Mouse (Mus musculus) heart, embryonic 12.5 days (tissue): Measurements from ENCODE around the gene Syn3. TPM values are rescaled to one million over a fixed set of nuclear protein-coding genes. Genes with fewer than 3 reads are reported as not detected.

Experiments used
- ATAC-seq: fragments of 200-750 bp; cut with Nextera tagmentation; 2 replicates; pipeline ENCODE4 v1.8.0; 2017; ENCODE audit warnings: moderate TSS enrichment, moderate library complexity; ENCODE audit not compliant: insufficient number of reproducible peaks, low FRiP score
- H3K27ac ChIP-seq: fragments of 300-500 bp; sonication (generic); 2 replicates; pipeline ENCODE4 v1.5.1; 2016; ENCODE audit warnings: mild to moderate bottlenecking, moderate library complexity; ENCODE audit not compliant: poor library complexity, severe bottlenecking
- H3K27me3 ChIP-seq: fragments of 300-500 bp; sonication (generic); replicated peaks from 2 replicates; pipeline ENCODE4 v1.6.1; 2016; ENCODE audit warnings: mild to moderate bottlenecking, moderate library complexity
- H3K36me3 ChIP-seq: fragments of 300-500 bp; sonication (generic); 2 replicates; pipeline ENCODE4 v1.6.1; 2016; ENCODE audit warnings: mild to moderate bottlenecking, moderate library complexity
- H3K4me1 ChIP-seq: fragments of 300-500 bp; sonication (generic); replicated peaks from 2 replicates; pipeline ENCODE4 v1.6.1; 2016; ENCODE audit warnings: mild to moderate bottlenecking
- H3K4me2 ChIP-seq: fragments of 300-500 bp; sonication (generic); 2 replicates; pipeline ENCODE4 v1.6.1; 2016; ENCODE audit warnings: mild to moderate bottlenecking, moderate library complexity
- H3K4me3 ChIP-seq: fragments of 300-500 bp; sonication (generic); 2 replicates; pipeline ENCODE4 v1.5.1; 2016; ENCODE audit warnings: mild to moderate bottlenecking
- H3K9ac ChIP-seq: fragments of 300-500 bp; sonication (generic); 2 replicates; pipeline ENCODE4 v1.6.1; 2016; ENCODE audit warnings: mild to moderate bottlenecking, moderate library complexity
- H3K9me3 ChIP-seq: fragments of 300-500 bp; sonication (generic); replicated peaks from 2 replicates; pipeline ENCODE4 v1.6.1; 2016; ENCODE audit warnings: mild to moderate bottlenecking, moderate library complexity
- WGBS: fragments of 180-500 bp; shearing (Covaris S2); methylation state at CpG from one replicate; pipeline ENCODE4 v1.1.7; 2016; 5-methylcytosine and 5-hydroxymethylcytosine counted together
- polyA plus RNA-seq: library from polyadenylated mRNA; unstranded; fragments of >200 nt; fragmentation: Nextera tagmentation; extraction: Ambion mirVana; gene quantifications from 2 replicates; pipeline ENCODE4 v1.2.1, GENCODE M21; 2016

The Syn3 gene
- polyA plus RNA-seq, 1 experiment from 2014 or later, result 1.5 TPM

- Histone ChIP-seq H3K4me1 (0 out of 2 replicates have a peak, but pooled peaks cover 3% of the 10 kb centered on the region), H3K27ac (no peak overlapping the region), H3K4me3 (no peak overlapping the region), H3K4me2 (no peak overlapping the region), H3K9ac (no peak overlapping the region), H3K9me3 (no peaks in the 10 kb centered on the region), H3K36me3 (no peaks in the 10 kb centered on the region), H3K27me3 (0 out of 2 replicates have a peak, but pooled peaks cover 11% of the 10 kb centered on the region)
- no peak for ATAC-seq
- WGBS, result 36% methylated on average over 5 of the region's 5 CpGs
Observed at GRCm38 (mm10) chr10:86018813-86019212, 479.9 kb downstream of the Syn3 start.

DNA sequence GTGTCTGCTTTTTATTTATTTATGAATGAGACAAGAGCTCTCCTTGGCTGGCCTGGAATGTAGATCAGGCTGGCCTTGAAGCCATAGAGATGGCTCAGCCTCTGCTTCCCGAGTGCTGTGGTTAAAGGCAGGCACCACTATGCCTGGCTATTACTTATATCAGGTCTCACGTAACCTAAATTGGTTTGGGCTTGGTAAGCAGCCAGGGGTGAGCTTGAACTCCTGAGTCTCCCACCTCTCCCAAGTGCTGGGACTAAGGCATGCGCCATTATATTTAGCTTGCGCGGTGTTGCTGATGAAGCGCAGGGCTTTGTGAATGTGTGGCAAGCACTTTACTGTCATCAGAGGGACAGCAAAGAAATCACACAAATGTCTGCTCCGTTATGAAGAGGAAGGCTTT is 480.9 kb downstream of the Syn3 start:
- Histone ChIP-seq H3K4me3 (no peak overlapping the region), H3K4me2 (no peak overlapping the region), H3K36me3 (no peaks in the 10 kb centered on the region), H3K9ac (no peak overlapping the region), H3K27ac (no peak overlapping the region), H3K9me3 (no peaks in the 10 kb centered on the region), H3K4me1 (0 out of 2 replicates have a peak, but pooled peaks cover 3% of the 10 kb centered on the region), H3K27me3 (0 out of 2 replicates have a peak, but pooled peaks cover 11% of the 10 kb centered on the region)
- ATAC-seq, result no peak
- 89% methylated on average over 7 of the region's 7 CpGs for WGBS

GRCm38 (mm10) chr10:86011781-86012180 is 486.9 kb downstream of the Syn3 start, which contains the start of gene Bpifc:
Bpifc (minus strand) TSS chr10:86011895.
- Histone ChIP-seq H3K9ac (no peak within 1 kb of the TSS), H3K4me2 (no peak within 1 kb of the TSS), H3K4me1 (no peaks in the 10 kb centered on the region), H3K4me3 (no peak within 1 kb of the TSS), H3K27ac (no peak within 1 kb of the TSS), H3K36me3 (no peaks in the 10 kb centered on the region), H3K9me3 (no peaks in the 10 kb centered on the region), H3K27me3 (no peaks in the 10 kb centered on the region)
- WGBS, result 85% methylated on average over 2 of the region's 2 CpGs
- ATAC-seq, result no peak

- no peak overlapping the region for H3K27ac ChIP-seq
- no peaks in the 10 kb centered on the region for H3K36me3 ChIP-seq
- no peaks in the 10 kb centered on the region for H3K27me3 ChIP-seq
- H3K4me2 ChIP-seq, result no peak overlapping the region
- no peak overlapping the region for H3K9ac ChIP-seq
- no peaks in the 10 kb centered on the region for H3K9me3 ChIP-seq
- WGBS, result 77% methylated on average over 2 of the region's 2 CpGs
- ATAC-seq, result no peak
- H3K4me3 ChIP-seq, result no peak overlapping the region
- no peaks in the 10 kb centered on the region for H3K4me1 ChIP-seq
Observed at GRCm38 (mm10) chr10:86011172-86011571, 487.5 kb downstream of the Syn3 start.

DNA sequence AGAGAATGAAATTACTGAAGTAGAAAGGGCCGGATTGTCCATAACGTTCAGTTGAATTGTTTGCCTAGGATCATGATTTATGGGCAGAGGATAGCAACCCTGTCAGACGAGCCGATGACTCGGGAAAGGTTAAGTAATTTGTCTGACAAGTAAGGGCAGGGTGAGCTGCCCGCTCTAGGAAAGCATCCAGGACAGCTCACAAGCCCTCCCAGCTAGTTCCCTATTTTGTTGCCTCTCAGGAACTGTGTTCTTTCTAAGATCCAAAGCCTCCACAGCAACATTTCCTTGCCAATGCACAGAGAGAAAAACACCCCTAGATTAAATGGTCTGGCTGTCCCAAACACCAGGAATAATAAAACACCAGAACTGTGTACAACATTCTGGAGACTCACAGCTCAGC is 488.1 kb downstream of the Syn3 start:
- 60% methylated on average over 6 of the region's 6 CpGs for WGBS
- no peak for ATAC-seq
- no peak overlapping the region for H3K9ac ChIP-seq
- no peaks in the 10 kb centered on the region for H3K9me3 ChIP-seq
- H3K27ac ChIP-seq, result no peak overlapping the region
- no peak overlapping the region for H3K4me2 ChIP-seq
- no peaks in the 10 kb centered on the region for H3K27me3 ChIP-seq
- H3K4me1 ChIP-seq, result no peaks in the 10 kb centered on the region
- no peaks in the 10 kb centered on the region for H3K36me3 ChIP-seq
- no peak overlapping the region for H3K4me3 ChIP-seq

- no peaks in the 10 kb centered on the region for H3K27me3 ChIP-seq
Observed at GRCm38 (mm10) chr10:86009688-86010087, 489.0 kb downstream of the Syn3 start.

DNA sequence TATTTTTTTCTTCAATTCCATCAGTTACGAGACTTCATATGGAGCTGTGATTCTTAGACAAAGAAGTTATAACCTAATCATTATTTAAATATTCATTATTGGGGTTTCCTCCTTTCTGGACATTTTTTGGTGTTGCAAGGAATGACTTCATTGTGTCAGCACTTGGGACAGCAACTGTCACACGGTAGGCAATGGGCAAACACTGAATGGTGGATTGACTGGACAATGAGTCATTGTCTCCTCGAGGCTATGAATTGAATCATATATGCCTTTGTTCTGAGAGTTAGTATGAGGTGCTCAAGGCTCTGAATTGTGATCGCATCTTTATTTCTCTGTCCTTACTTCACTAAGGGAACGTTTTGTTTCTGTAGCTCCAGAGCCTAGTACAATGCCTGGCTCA is 492.2 kb downstream of the Syn3 start:
- Histone ChIP-seq H3K4me2 (no peak overlapping the region), H3K9ac (no peak overlapping the region), H3K36me3 (no peaks in the 10 kb centered on the region), H3K27ac (no peak overlapping the region), H3K27me3 (no peaks in the 10 kb centered on the region), H3K9me3 (no peaks in the 10 kb centered on the region), H3K4me3 (no peak overlapping the region), H3K4me1 (no peaks in the 10 kb centered on the region)
- ATAC-seq, result no peak
- 74% methylated on average over 5 of the region's 5 CpGs for WGBS

More at GRCm38 (mm10) chr10:86009688-86010087, 489.0 kb downstream of the Syn3 start:
- no peaks in the 10 kb centered on the region for H3K9me3 ChIP-seq
- no peak overlapping the region for H3K4me3 ChIP-seq
- H3K4me1 ChIP-seq, result no peaks in the 10 kb centered on the region
- no peaks in the 10 kb centered on the region for H3K36me3 ChIP-seq
- H3K27ac ChIP-seq, result no peak overlapping the region
- no peak overlapping the region for H3K9ac ChIP-seq
- H3K4me2 ChIP-seq, result no peak overlapping the region
- WGBS, result 81% methylated on average over 2 of the region's 2 CpGs
- ATAC-seq, result no peak

Other genes starting within 250 kb of the Syn3 start
- 70.8 and 71.5 TPM in 2 replicates for gene Timp3, start 198.5 kb downstream of the Syn3 start, polyA plus RNA-seq
- gene Hsp90b1, start 206.6 kb upstream of the Syn3 start, polyA plus RNA-seq, result 574 and 590 TPM in 2 replicates
- 1.7 and 2.3 TPM in 2 replicates for gene Ttc41, start 206.9 kb upstream of the Syn3 start, polyA plus RNA-seq